Mouse (Mus musculus) heart, postnatal 0 days (tissue): ENCODE results near the gene Grm4.

Experiments
- CTCF ChIP-seq: IDR thresholded peaks from 2 replicates; pipeline ENCODE4 v1.5.1; 2016; ENCODE audit warnings: antibody characterized with exemption, control low read depth, low read depth
- EP300 ChIP-seq: IDR thresholded peaks from 2 replicates; pipeline ENCODE4 v1.6.1; 2016; ENCODE audit warnings: antibody characterized with exemption, low read depth

GRCm38 (mm10) chr17:27457038-27457577 lies 64.1 kb downstream of the Grm4 start:
- TF ChIP-seq EP300 (no peak), CTCF (no peak)
